Mouse (Mus musculus): ENCODE measurements around the gene Rbfox2. TPM values are rescaled to one million over a fixed set of nuclear protein-coding genes. Genes with fewer than 3 reads are reported as not detected.

The Rbfox2 gene
- total RNA-seq, 2 experiments from 2014 or later = 418 to 432 TPM

GRCm38 (mm10) chr15:77050570-77050969, 256.2 kb downstream of the Rbfox2 start, which contains the start of gene Mb:
Mb (minus strand) TSS chr15:77050670.
- no peak for DNase-seq

GRCm38 (mm10) chr15:77045609-77046008, 261.2 kb downstream of the Rbfox2 start:
- DNase-seq = no peak
- intact Hi-C loops (cut with DNase I) = no loop called here

More at GRCm38 (mm10) chr15:77050570-77050969, 256.2 kb downstream of the Rbfox2 start, which contains the start of gene Mb:
- intact Hi-C loops (cut with DNase I) = no loop called here

GRCm38 (mm10) chr15:77044597-77045320, 262.0 kb downstream of the Rbfox2 start, which contains the start of gene Apol6:
Apol6 (plus strand) TSS chr15:77044729.
- intact Hi-C loops (cut with DNase I) = no loop called here
- no peak for DNase-seq

- DNase-seq = no peak
- intact Hi-C loops (cut with DNase I) = no loop called here
Measured at GRCm38 (mm10) chr15:77040784-77041183, 266.0 kb downstream of the Rbfox2 start.

- DNase-seq = no peak
- intact Hi-C loops (cut with DNase I) = no loop called here
Measured at GRCm38 (mm10) chr15:77039211-77039700, 267.5 kb downstream of the Rbfox2 start.

- DNase-seq = no peak
Measured at GRCm38 (mm10) chr15:77037278-77038161, 269.3 kb downstream of the Rbfox2 start.

GRCm38 (mm10) chr15:77036989-77037277, 269.9 kb downstream of the Rbfox2 start:
- intact Hi-C loops (cut with DNase I) = no loop called here
- no peak for DNase-seq

More at GRCm38 (mm10) chr15:77037278-77038161, 269.3 kb downstream of the Rbfox2 start:
- intact Hi-C loops (cut with DNase I) = no loop called here

GRCm38 (mm10) chr15:77036320-77036988, 270.4 kb downstream of the Rbfox2 start:
- peak; percentile 53 for DNase-seq
- intact Hi-C loops (cut with DNase I) = no loop called here

GRCm38 (mm10) chr15:77035643-77036042, 271.2 kb downstream of the Rbfox2 start:
- no peak for DNase-seq
- intact Hi-C loops (cut with DNase I) = no loop called here

GRCm38 (mm10) chr15:77034526-77034925, 272.3 kb downstream of the Rbfox2 start:
- intact Hi-C loops (cut with DNase I) = no loop called here
- DNase-seq = peak; percentile 72

GRCm38 (mm10) chr15:77031271-77031670, 275.5 kb downstream of the Rbfox2 start:
- DNase-seq = no peak

GRCm38 (mm10) chr15:77029331-77029991, 277.3 kb downstream of the Rbfox2 start:
- DNase-seq = peak; percentile 66
- intact Hi-C loops (cut with DNase I) = no loop called here

More at GRCm38 (mm10) chr15:77031271-77031670, 275.5 kb downstream of the Rbfox2 start:
- intact Hi-C loops (cut with DNase I) = no loop called here

Other genes with a start within 250 kb of the Rbfox2 start
- not detected for gene Apol7a, start 92.1 kb upstream of the Rbfox2 start, total RNA-seq (2021)
- under 1 TPM in 1 of 2 experiments, not detected in 1; 0.22 TPM for gene Apol9a, start 104.1 kb upstream of the Rbfox2 start, total RNA-seq (2021)
- not detected for gene Apol7b, start 140.5 kb upstream of the Rbfox2 start, total RNA-seq (2021)
- gene Apol10a, start 170.0 kb upstream of the Rbfox2 start, total RNA-seq (2021) = not detected
- gene Apol11a, start 201.3 kb upstream of the Rbfox2 start, total RNA-seq (2021) = not detected
- gene Apol7c, start 226.3 kb upstream of the Rbfox2 start, total RNA-seq (2021) = not detected